Mouse (Mus musculus): Measurements from ENCODE around the gene Gm6502. TPM values are rescaled to one million over a fixed set of nuclear protein-coding genes. Genes with fewer than 3 reads are reported as not detected.
"Not testable (repeated sequence)": the region's sequence is repeated elsewhere in the genome, so short reads cannot be mapped to it uniquely, and the experiment has no call there.

Gm6502 gene
- polyA plus RNA-seq (2014; fragmentation: Nextera tagmentation; extraction: Ambion mirVana), result not detected in 2 replicates

DNA sequence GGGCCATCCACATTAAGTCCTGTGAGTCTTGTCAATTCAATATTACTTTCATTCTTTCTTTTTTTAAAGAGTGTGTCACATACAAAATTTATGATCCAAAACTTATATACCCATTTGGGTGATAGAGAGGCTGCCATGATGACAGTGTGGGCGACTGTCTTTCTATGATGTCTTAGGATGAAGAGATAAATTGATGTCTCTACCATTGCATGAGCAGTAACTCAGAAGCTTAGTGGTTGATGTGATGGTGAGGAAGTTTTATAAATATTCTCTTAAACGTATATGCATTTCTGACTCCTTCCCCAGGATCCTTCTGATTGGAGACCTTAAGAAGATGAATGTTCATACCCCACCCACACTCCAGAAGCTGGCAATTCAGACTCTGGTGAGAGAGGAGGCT is at the start of gene Gm6502:
Gm6502 (plus strand) TSS at position 301 of the 400 bp plus-strand sequence.
- not testable (repeated sequence) for ATAC-seq (ENCODE audit: low read depth); H3K9ac ChIP-seq (ENCODE audit: low read depth, low read length); H3K36me3 ChIP-seq (ENCODE audit: control insufficient read depth, insufficient read depth, low read length); H3K4me2 ChIP-seq (ENCODE audit: low read depth, low read length); H3K4me1 ChIP-seq (ENCODE audit: control insufficient read depth, insufficient read depth, low read length); DNase-seq (ENCODE audit: low spot score); H3K4me3 ChIP-seq (ENCODE audit: low read depth, low read length); H3K27me3 ChIP-seq (replicated peaks; ENCODE audit: control insufficient read depth, insufficient read depth, low read length); H3K9me3 ChIP-seq (ENCODE audit: control insufficient read depth, low read length); H3K27ac ChIP-seq (replicated peaks; ENCODE audit: low read depth, low read length)
- WGBS, result no CpG with 5 or more reads among the region's 2 CpGs

DNA sequence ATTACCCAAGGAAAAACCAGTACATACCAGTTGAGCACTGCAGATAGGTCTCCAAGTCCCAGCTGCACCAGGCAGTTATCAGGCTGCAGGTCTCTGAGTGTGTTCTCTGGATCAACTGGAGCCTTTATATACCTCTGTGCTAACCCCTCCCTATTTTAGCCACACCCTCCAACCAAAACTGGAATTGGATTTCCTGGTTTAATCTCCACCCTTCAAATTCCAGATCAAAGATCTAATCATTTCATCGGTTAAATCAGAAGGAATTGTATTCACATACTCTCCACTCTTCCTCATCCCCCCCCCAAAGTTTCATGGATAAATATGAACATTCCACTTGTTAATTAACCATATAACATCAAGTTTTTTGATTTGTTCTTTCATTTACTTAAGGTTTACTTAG is 7.5 kb upstream of the Gm6502 start, which contains the start of gene A430089I19Rik:
A430089I19Rik (minus strand) TSS at position 101 of the 400 bp plus-strand sequence.
- WGBS, result 82% methylated on average over 1 of the region's 1 CpGs
- not testable (repeated sequence) for H3K27ac ChIP-seq (replicated peaks; ENCODE audit: low read depth, low read length); H3K4me2 ChIP-seq (ENCODE audit: low read depth, low read length); DNase-seq (ENCODE audit: low spot score); H3K36me3 ChIP-seq (ENCODE audit: control insufficient read depth, insufficient read depth, low read length); H3K9ac ChIP-seq (ENCODE audit: low read depth, low read length); H3K4me3 ChIP-seq (ENCODE audit: low read depth, low read length); H3K27me3 ChIP-seq (replicated peaks; ENCODE audit: control insufficient read depth, insufficient read depth, low read length); ATAC-seq (ENCODE audit: low read depth); H3K9me3 ChIP-seq (ENCODE audit: control insufficient read depth, low read length); H3K4me1 ChIP-seq (ENCODE audit: control insufficient read depth, insufficient read depth, low read length)

DNA sequence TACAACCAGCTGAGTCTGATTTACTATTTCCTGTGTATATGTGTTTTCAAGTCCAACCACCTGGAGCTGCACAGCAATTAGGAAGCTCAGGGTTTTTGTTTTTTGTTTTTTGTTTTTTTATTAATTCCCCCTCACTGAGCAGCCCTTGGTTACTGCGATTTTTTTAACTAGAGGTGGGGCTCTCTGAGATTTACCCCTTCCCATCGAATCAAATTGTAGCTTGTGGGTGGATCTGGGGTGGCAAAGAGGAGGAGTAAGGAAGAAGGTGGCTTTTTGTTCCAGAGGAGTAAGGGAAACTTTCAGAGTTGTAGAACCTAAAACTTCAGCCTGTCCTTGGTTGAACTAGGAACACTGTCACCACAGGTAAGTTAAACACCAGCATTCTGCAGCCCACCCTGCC is 25.2 kb downstream of the Gm6502 start, which contains the start of gene AA792892:
AA792892 (plus strand) TSS at position 301 of the 400 bp plus-strand sequence.
- H3K4me1 ChIP-seq (ENCODE audit: control insufficient read depth, insufficient read depth, low read length); H3K4me3 ChIP-seq (ENCODE audit: low read depth, low read length); H3K9ac ChIP-seq (ENCODE audit: low read depth, low read length); H3K36me3 ChIP-seq (ENCODE audit: control insufficient read depth, insufficient read depth, low read length); DNase-seq (ENCODE audit: low spot score); H3K4me2 ChIP-seq (ENCODE audit: low read depth, low read length); ATAC-seq (ENCODE audit: low read depth); H3K9me3 ChIP-seq (ENCODE audit: control insufficient read depth, low read length); H3K27me3 ChIP-seq (replicated peaks; ENCODE audit: control insufficient read depth, insufficient read depth, low read length); H3K27ac ChIP-seq (replicated peaks; ENCODE audit: low read depth, low read length): not testable (repeated sequence)
- no CpG with 5 or more reads among the region's 2 CpGs for WGBS

Other genes with a start within 250 kb of the Gm6502 start
- gene BC061212, start 243.9 kb upstream of the Gm6502 start, polyA plus RNA-seq (2014; fragmentation: Nextera tagmentation; extraction: Ambion mirVana), result not detected in 2 replicates
- gene Gm6351, start 238.1 kb upstream of the Gm6502 start, polyA plus RNA-seq (2014; fragmentation: Nextera tagmentation; extraction: Ambion mirVana), result not detected in 2 replicates
- not detected in 2 replicates for gene Gm3106, start 96.4 kb upstream of the Gm6502 start, polyA plus RNA-seq (2014; fragmentation: Nextera tagmentation; extraction: Ambion mirVana)
- gene A430089I19Rik, start 7.6 kb upstream of the Gm6502 start, polyA plus RNA-seq (2014; fragmentation: Nextera tagmentation; extraction: Ambion mirVana), result not detected in 2 replicates
- not detected in 2 replicates for gene AA792892, start 25.3 kb downstream of the Gm6502 start, polyA plus RNA-seq (2014; fragmentation: Nextera tagmentation; extraction: Ambion mirVana)
- gene Gm7682, start 131.3 kb downstream of the Gm6502 start, polyA plus RNA-seq (2014; fragmentation: Nextera tagmentation; extraction: Ambion mirVana), result not detected in 2 replicates
- not detected in 2 replicates for gene Gm3139, start 211.9 kb downstream of the Gm6502 start, polyA plus RNA-seq (2014; fragmentation: Nextera tagmentation; extraction: Ambion mirVana)

Data from embryonic facial prominence, embryonic 14.5 days (tissue).